Mouse (Mus musculus): ENCODE measurements around the gene Ripply1.
A peak's percentile ranks its signal among the peaks of the same experiment; 100 is the strongest.

The Ripply1 gene

DNA sequence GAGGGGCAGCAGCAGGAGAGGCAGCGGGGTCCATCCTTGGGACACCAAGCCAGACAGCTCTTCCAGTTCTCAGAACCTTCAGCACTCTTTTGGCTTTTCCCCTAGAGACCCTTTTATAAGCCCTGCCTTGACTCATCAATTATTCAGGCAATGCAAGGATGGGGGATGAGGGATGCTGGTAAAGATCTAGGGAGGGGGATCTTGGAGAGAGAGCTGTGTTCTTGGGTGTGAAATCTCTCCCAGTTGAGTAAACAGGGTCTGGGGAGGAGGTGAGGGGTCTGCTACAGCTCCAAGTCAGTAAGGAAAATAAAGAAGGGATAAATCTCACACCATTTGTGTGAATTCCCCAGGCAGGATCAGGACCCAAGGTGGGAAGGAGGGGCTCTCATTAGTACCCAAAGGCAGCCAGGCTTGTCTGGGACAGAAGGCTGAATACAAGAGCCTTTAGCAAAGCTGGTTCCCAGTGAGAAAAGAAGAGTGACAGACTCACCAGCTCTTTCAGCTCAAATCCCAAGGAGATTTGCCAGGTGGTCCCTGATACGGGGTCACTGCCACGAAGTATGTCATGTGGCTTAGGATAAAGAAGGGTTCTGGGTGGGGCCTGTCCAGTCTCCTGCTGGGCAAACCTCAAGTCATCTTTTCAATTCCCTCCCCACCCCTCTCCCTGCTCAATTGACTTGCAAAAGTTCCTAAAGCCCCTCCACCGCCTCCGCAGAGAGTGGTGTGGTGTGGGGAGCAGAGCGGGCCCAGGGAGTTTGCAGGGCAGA, at the start of gene Ripply1:
TSS of gene Ripply1 (minus strand) at position 76 of the 767 bp plus-strand sequence.
- no peak for DNase-seq

DNA sequence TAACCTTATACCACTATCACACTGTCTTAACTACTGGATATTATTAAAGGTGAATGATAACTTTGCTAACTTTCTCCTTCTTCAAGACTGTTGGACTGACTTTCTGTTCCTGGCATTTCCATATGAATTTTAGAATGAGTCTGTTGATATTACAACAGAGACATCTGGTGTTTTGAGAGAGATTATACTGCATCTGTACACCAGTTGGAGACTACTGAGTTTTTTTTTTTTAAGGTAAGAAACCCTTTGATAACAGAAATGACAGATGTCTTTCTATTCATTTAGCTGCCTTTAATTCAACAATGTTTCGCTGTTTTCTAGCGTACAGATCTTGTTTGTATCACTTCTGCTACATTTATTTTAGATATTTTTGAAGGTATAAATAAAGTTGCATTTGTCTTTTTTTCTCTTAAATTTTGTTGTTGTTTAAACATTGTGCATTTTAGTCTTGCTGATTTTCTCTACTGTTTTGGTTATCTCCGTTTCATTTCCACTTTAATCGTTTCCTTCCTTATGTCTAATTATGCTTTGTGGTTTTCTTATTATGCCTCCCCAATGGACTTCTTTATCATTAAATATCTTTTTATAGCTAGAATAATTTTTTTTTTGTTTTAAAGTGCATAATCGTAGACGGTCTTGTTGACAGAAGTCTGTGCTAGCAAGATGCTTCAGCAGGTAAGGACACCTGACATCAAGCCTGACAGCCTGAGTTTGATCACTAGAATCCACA, 46.4 kb upstream of the Ripply1 start:
- DNase-seq, result no peak

DNA sequence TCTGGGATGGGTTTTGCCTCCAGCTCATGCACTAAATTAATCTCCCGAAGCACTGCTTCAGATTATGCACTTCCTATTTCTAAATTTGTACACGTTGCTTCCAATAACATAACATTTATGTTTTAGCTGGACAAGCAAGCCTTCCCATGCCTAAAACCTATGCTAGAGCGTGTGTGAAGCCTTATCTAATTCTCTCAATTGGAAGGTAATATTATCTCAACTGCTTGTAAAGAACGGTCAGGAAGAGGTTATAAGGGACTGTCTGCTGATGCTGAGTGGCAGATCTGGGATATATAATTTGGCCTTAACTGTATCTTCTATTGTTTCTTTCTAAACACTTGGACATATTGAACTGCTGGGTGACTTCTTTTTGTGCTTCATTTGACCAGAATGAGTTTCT, 44.8 kb upstream of the Ripply1 start:
- no peak for DNase-seq

DNA sequence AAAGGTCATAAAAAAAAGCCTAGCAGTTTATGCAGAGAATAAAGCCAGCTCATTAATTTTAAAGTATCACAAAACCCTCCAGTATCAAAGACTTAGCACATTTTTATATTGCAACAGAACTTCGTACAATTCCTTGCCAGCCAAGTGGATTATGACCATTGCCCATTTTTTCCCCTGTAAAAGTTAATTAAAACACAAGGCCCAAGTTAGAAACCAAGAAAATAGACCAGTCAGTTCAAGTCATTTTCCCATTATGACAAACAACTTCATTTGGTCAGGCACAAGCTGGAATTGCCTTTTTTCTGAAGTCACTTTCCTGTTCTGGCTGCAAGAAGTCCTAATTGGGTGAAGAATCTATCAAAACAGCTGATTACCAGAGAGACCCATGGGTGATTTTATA, 43.2 kb upstream of the Ripply1 start:
- no peak for DNase-seq

GRCm38 (mm10) chrX:139815201-139815600, 33.0 kb upstream of the Ripply1 start:
- DNase-seq, result peak; percentile 63 to 73

DNA sequence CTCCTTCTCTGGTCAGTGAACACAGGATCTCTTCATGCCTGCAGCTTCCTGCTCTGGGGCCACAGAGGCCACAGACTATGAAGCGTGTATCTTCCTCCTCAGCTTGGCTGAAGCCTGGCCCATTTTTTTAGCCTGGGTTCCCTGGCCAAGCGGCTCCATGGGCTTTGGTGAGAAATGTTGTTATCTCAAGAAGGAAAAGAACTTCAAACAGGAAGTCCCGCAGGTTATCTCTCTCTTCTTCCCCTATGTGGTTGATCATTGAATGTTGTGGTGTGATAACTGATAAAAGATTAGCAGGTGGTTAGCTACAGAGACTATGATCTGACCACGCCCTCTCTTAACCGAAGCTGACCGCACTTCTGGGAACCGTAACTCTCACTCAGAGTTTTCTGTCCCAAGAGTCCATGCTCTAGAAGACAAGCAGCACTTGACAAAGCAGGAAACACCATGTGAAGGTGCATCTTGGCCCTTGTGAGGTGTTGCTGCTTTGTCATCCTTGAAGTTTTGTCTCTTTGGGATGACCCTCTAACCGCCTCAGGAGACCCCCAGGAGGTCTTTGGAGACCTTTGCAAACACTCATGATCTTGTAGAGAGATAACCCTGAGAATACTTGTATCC, 32.0 kb upstream of the Ripply1 start:
- no peak for DNase-seq

- DNase-seq, result no peak
Measured at GRCm38 (mm10) chrX:139813299-139814002, 31.3 kb upstream of the Ripply1 start.

- no peak for DNase-seq
Measured at GRCm38 (mm10) chrX:139812636-139813298, 30.6 kb upstream of the Ripply1 start.

GRCm38 (mm10) chrX:139808501-139808900, 26.3 kb upstream of the Ripply1 start:
- DNase-seq, result no peak

DNA sequence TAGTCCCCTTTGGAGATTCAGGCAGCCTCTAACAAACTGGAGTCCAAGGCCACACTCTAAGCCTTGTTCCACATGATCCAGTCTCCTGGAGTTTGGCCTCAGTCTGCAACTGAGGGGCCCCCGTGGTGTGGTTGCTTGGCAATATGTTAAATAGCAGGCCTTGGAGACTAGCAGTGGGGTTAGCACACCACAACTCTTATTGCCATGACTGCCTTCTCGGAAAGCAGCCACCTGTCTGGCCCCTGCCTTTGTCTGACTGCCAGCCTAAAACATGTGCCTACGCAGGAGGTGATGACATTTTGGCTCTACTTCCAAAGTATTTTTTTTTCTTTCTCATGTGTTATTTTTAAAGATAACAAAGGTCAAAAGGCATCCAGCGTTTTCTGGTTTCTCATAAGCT, 25.9 kb upstream of the Ripply1 start:
- peak; percentile 68 to 79 for DNase-seq

DNA sequence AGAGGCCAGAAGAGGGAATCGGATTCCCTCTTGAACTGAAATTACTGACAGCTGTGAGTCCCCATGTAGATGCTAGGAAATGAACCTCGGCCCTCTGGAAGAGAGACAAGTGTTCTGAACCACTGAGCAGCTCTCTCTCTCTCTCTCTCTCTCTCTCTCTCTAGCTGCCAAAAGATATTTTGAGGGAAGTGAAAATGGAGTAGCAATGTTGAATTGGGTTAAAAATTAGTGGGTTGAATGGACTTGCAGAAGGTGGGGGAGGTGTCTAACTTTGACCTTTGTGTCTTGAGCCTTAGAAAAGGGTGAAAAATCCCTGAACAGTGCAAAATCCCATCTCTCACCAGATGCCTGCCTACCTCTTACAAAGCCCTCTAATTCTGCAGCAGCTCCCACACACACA, 25.2 kb upstream of the Ripply1 start:
- DNase-seq, result peak in 1 of 2 experiments; percentile 75

- peak in 1 of 2 experiments; percentile 80 for DNase-seq
Measured at GRCm38 (mm10) chrX:139805918-139806317, 23.8 kb upstream of the Ripply1 start.

GRCm38 (mm10) chrX:139803028-139803427, 20.9 kb upstream of the Ripply1 start:
- DNase-seq, result no peak

GRCm38 (mm10) chrX:139800406-139800878, 18.3 kb upstream of the Ripply1 start, which contains the start of gene Cldn2:
Gene Cldn2 (plus strand): TSS chrX:139800828.
- peak in 1 of 2 experiments; percentile 42 for DNase-seq

GRCm38 (mm10) chrX:139799953-139800352, 17.8 kb upstream of the Ripply1 start:
- DNase-seq, result peak in 1 of 2 experiments; percentile 31

DNA sequence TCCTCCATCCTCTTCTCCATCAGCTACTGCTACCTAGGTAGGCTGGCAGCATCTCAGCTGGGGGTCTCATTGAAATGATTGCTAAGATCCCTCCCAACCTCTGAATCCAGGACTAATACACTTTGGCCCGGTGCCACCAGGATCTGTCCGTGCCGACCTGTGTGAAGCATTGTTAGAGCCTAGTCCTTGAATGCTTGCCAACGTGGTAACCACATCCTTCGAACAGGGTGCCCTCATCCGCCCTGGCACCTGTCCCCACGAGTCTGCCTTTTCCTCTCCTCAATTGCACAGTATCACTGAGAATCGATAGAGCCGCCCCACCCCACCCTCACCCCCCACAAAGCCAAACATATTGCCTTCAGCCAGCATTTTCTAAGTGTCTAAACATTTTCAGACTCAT, 15.7 kb upstream of the Ripply1 start:
- DNase-seq, result no peak

- no peak for DNase-seq
Measured at GRCm38 (mm10) chrX:139796037-139796436, 13.9 kb upstream of the Ripply1 start.

DNA sequence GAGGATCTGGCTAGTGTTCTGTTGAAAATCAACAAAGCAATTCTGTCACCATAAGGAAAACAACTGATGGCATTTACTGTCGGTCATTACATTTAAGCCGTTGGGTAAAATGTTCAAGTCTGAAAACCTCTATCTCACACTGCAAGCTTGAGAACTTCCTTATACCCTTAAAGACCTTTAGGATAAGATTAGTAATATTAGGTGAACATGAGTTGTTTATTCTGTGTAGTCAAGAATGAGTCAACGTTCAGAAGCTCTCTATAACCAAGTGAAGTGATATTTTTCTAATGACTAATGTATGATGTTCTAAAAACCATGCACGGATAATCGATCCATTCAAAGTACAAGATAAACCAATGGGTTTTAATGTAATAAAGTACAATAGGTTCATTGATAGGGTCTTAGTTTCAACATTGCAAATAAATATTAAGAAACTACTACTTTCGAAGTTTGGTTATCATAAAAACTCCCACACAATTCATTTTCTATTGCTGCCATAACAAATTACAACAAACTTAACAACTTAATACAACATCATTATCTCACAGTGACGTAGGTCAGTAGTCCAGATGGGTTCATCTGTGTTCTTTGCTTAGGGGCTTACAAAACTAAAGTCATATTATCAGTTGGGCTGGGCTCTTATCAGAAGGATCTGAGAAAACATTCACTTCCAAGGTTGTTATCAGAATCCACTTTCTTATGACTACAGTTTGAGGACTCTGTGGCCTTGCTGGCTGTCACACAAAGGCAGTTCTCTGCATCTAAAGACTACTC, 12.1 kb upstream of the Ripply1 start:
- no peak for DNase-seq

DNA sequence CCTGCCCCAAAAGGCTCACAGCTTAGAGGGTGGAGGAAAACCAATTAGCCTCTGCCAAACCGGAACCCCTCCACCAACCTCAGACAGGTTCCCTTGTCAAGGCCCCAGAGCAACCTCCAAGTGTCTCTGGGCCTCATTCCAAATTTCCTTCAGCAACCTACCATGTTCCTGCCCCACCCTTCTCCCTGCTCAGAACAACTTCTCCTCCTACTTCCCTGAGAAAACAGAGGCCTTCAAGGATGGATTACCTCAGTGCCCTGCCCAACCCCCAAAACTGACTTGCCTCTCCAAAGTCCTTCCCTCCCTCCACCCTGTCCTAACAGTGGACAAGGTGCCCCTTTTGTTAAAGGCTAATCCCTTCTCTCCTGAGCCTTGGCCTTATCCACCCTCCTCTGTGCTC, 3.6 kb upstream of the Ripply1 start:
- DNase-seq, result peak; percentile 57 to 58

GRCm38 (mm10) chrX:139783045-139783422, 881 bp upstream of the Ripply1 start:
- peak; percentile 57 to 61 for DNase-seq

DNA sequence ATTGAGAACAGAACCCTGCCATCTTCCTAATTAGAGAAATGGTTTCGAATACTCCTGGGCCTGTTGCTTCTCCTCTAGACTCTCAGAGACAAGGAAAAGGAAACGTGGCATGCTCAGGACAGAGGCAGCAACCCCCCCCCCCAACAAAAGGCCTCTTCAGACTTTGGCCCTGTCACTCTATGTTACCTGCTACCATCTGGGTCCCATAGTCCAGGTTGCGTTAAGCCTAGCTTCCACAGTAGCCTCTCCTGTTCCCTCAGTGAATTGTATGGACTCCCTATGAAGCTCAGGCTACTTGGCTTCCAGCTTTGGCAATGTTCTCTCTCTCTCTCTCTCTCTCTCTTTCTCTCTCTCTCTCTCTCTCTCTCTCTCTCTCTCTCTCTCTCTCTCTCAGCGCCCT, 590 bp downstream of the Ripply1 start:
- no peak for DNase-seq

DNA sequence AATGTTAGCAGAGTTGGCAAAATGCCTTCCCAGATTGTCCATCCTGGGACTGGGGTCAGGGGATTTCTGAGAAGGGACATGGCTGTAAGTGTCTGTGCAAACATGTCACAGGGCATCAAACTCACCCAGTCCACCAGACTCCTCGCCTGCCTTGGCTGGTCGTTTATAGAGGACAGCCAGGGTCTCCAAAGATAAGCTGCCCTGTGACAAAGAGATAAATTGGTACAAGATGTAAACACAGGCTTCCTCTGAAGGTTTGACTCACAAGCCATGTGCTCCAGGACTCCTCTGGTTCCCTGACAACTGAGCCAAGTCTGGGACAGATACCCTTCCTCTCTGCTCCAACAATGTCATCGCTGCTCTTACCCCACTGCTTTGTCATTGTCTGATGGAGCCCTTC, 1.2 kb downstream of the Ripply1 start:
- DNase-seq, result no peak
